Mouse (Mus musculus) E14TG2a.4 (cell line): ENCODE measurements around the gene Tshr.

Source experiments
- CTCF ChIP-seq: conservative IDR thresholded peaks from 2 replicates; pipeline ENCODE4 v1.5.1; 2014; ENCODE audit warnings: low read length
- POU5F1 ChIP-seq: IDR thresholded peaks from 2 replicates; pipeline ENCODE4 v1.6.1; 2014; ENCODE audit warnings: low read length, borderline replicate concordance

DNA sequence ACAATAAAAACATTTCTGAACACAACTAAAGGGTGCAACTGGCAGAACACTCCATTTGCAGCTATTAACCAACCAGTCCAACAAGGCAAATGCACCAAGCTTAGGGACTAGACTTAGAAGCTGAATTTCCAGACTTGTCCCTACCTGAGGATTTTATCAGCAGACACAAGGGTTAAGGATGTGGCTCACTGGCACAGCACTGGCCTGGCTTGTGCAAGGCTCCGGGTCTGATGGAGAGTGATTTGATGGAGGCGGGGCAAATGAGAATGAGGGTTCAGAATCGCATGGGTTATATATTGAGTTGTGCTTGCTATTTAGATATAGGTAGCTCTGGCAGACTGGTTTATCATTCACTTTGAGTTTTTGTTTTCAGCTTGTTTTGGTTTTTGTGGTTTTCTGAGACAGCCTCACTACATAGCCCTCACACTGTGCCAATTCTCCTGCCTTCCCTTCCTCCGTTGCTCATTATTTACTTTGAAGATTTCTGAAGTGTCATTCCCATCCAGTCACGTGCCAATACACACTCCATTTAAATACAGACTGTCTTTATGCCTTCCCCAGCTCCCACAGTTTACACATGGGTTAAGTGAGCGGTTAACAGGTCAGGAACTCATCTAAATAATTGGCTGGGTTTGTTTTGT lies 198.1 kb downstream of the Tshr start:
- no peak for TF ChIP-seq CTCF
- no peak for TF ChIP-seq POU5F1
